Mouse (Mus musculus) CD8-positive naive resting alpha-beta T cell, adult 2 months (primary cell): ENCODE results near the gene Sphkap.

ENCODE experiments used
- DNase-seq, 2 experiments: peaks; one replicate each; pipeline ENCODE4 v3.0.0; 2022; ENCODE audit warnings: low read depth in 2 of 2, low spot score in 2 of 2

The Sphkap gene

DNA sequence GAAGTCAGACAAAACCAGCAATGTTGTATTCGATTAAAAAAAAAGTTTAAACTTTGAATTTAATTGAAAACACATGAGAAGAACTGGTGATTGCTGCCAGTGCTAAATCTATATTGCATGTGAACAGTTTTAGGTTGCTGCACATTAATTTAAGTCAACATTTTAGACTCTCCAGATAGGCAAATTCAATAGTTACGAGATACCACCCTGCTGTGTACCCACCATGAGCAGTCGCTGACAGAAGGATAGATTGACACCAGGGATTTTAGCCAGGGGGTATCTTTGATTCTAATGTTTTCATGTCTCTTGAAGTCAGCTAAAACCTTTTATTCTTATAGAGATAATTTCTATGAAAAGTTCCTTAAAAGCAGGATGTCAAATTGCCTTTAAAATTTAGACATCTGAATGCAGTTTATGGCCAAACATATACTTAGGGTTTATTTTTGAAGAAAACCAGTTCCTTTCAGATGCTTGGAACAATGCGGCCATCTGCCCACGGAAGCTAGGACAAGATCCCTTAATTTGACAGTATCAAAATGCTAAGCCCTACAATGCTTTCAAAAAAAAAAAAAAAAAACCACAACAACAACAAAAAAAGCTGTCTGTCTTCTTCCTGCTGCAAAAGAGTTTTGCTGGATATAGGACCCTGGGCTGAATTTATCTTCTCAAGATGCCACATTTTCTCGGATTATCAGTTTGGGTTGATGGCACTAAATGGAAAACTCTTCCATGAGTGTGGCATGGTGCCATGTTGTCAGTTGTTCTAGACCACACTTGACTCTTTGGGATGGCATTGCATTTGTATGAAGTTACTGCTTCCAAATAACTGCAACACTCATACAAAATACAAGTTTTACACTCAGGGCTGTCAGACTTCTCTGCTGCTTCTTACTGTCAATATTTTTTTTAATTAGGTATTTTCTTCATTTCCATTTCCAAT lies 110.6 kb downstream of the Sphkap start:
- DNase-seq: no peak

DNA sequence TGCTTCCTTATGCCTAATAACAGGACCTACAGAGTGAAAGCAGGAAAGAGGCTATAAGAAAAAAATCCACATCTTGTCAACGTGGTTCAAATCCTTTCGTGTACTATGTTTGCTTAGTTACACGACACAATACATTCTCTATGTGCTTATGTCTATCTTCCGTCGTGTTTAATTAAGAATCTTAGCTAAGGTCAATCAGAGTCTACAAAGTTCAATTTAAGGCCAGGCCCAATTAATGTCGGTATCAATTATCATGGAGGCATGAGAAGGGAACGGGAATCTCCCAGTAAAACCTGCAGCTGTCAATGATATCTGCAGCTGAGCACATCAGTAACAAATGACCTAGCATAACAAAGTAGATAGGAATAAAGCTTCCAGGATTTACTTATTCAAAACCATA lies 122.1 kb downstream of the Sphkap start:
- DNase-seq: no peak

DNA sequence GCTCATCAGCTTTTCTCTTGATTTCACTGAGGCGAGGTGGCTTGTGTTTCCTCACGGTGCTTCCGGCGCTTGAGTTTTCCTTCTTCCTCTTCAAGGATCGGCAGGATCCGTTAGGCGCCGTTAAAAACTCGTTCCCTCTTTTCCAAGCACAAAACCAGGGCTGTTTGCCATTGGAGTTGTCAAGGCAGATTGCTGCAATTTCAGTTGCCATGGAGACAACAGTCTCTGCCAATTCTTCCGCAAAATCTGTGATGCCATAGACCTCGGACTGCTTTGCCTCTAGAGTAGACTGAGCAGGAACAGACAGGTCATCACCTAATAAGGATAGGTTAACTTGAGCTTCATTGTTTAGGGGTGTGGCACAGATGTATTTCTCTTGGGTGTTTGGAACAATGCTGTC lies 131.0 kb downstream of the Sphkap start:
- no peak for DNase-seq

DNA sequence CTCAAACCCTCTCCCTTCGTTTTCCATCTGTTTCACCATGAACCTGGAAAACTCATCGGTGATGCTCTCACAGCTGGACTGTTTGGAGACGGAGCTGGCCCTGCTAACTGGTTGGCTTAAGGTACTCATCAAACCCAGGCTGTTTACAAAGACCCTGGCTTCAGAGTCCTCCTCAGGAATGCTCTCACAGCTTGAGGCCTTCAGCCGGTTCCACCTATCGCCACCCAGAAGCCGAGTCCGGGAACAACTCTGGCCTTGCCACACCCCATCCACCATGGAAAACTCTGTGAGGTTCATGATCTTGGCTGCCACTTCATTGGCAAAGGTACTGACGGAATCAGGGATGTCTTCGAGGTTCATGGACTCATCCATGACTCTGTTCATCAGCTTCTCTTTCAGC lies 131.4 kb downstream of the Sphkap start:
- DNase-seq: no peak

DNA sequence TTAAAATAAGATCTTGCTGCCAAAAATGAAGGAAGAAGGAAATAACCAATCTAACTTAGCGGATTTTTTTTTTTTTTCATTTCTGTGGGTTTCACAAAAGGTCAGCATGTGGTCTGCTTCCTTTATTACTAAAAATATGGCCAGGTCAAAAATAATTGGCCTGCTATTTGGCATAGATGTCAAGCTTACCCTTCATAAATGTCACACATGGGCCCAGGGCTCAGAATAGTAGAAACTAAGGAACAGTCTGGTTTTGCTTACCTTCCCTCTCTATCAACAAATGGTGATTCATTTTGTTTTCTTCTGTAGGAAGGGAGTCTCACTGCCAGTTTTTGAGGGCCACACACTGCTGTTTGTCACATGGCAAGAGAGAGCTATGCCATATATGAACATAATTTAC lies 156.3 kb downstream of the Sphkap start:
- DNase-seq: no peak

DNA sequence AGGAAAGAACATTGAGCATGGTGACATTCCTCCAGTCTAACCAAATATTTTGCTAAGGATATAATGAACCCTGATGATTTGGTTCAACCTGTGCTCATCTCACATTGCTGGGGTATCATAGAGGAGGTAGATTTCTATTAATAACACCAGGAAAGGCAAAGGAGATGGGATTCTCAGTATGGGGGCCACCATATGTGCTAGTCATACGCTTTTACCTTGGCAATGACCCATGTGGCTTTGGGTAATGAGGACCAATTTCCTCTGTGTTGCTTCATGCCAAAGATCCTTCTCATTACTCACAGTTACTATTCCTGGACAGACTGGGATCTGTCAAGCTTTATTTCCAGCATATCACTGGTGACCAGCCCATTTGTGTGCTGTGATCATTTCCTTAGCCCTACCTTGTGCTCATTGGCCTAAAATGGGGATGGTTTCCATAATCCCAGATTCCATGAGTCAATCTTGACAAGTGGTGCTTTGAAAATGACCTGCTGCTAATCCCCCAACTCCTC lies 159.7 kb downstream of the Sphkap start:
- DNase-seq: no peak

DNA sequence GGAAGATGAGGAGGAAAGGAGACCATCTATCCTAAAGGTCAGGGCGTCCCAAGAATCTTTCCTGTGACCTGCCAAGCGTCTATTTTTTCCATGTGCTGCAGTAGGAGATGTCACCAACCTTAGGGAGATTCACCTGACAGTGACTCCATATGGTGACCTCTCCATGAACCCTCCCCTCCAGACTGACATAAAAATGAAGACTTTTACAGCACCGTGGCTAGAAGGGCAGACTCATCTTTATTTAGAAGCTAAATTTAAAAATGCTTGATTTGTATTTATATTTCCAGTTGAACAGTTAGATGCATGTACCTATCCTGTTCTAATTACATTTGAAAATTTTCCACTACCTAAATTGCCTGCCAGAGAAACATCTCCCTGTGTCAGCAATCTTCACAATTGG lies 180.1 kb downstream of the Sphkap start:
- no peak for DNase-seq

DNA sequence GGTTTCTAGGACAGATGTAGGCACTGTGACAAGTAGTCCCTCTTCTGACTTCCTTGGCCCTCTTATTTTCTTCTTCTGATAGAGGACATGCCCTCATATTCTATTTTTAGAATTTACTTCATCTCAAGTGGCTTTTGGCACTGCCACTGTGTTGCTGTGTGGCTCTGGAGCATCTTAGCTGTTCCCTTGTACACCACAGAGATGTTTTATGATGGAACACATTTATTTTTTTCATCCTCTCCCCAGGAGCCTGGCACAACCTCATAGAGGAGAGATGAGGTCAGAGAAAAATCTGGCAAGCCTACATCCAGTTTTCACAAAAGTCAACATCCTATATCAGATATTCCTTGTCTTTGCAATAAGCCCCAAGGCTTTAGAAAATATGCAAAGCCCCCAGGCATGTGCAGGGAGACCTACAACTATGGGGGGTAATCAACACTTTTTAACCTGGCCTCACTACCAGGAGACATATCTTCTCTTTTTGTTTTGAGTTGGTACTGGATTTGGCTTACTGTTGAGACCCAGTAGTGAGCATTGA lies 183.5 kb downstream of the Sphkap start:
- DNase-seq: no peak

DNA sequence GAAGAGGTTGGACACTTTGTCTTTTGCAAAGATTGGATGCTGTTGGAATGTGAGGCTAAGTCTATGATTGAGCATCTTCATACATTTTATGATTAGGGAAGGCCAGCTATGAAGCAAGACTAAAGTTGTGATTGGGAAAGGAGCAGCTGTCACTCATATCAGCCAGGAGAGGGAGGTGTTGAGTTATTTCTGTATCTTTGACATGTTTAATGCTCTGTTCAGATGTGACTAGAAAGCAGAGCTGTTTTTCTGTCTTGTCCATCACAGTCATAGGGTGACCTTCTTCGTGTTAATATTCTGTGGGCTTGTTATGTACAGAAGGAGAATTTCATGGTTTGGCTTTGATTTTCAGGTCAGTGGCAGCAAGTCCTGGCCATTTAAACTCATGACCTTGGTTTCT lies 184.9 kb downstream of the Sphkap start:
- DNase-seq: no peak

DNA sequence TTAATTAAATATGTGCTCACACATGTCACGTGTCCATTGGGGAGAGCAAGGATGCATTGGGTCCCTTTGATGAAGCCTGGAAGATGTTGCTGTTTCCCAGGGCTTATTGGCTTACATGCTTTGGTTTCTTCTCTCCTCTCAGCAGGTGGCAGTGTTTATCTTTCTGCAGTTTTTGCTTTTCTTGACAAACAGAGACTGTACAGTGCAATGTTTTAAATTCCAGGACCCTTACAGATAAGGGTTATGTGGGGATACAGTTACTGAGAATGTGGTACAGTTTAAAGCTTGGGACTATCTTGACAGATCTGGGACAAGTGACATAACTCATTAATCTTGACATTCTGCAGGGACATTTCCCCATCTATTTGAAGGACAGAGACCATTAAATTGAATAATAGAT lies 189.7 kb downstream of the Sphkap start:
- no peak for DNase-seq

DNA sequence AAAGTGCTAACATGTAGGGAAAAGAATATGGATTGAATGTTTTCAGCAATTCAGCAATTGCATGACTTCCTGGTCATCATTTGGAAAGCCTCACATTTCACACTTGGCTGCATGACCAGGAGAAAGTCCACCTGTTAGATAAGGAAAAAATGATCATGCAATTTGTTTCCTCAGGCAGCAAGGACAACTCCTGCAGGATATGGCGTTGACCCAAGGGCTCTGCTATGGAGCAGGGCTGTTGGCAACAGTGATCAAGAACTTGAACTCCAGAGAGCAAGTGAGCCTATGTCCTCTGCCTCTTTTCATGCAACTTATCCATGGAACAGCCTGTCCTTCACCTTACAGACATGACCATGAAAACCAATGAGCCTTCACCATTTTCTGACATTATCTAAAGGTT lies 198.0 kb downstream of the Sphkap start:
- DNase-seq: no peak
